24 mouse cellular contexts compared by ENCODE assay signal in the genomic region with DNA sequence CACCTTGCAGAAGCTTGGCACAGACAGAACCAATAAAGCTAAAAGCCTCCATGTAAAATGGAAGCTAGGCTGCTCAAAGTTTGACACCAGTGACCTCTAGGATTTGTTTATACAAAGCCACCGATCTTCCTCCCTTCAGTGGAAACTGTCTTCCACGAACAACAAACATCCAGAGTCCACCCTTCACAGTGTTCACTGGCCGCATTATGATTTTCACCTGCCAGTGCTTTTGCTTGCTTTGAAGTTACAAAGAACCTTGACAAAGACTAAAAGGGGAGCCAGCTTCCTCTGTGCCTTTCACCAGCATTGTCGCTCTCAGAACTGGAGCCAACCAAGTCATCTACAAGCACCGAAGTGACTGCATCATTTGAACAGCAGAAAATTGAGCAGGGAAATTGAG.
"Had no signal": no experiment of that assay in that cellular context is flagged by ENCODE, and none has a peak within 500 bp of the region (broad histone marks: within the 10 kb centered on the region; RNA-seq: fewer than 3 reads in every experiment).

No protein-coding gene starts in this region.

- DNase-seq: gastrocnemius, adult 2 months; gastrocnemius, postnatal 10 days; gastrocnemius, postnatal 25 days; heart, postnatal 4 days; kidney, adult 18-20 months; kidney, adult 8-10 months; kidney, postnatal 10 days; kidney, postnatal 25 days; kidney, postnatal 4 days; liver; liver, embryonic 13.5 days had no signal

- H3K9ac ChIP-seq: heart, embryonic 12.5 days; hindbrain, embryonic 12.5 days; hindbrain, embryonic 14.5 days; intestine, embryonic 15.5 days; limb, embryonic 12.5 days; liver, embryonic 13.5 days had no signal

- ATAC-seq: hindbrain, embryonic 16.5 days; inflammation-experienced regulatory T-cells, adult 6 months; intestine, embryonic 15.5 days; intestine, postnatal 0 days had no signal

- H3K4me1 ChIP-seq: heart, embryonic 10.5 days; heart, embryonic 12.5 days; hindbrain, embryonic 10.5 days; hindbrain, embryonic 12.5 days; intestine, embryonic 15.5 days; limb, embryonic 10.5 days; limb, embryonic 12.5 days; liver, embryonic 13.5 days had no signal

- H3K27me3 ChIP-seq: heart, embryonic 12.5 days; hindbrain, embryonic 12.5 days; intestine, embryonic 15.5 days; limb, embryonic 12.5 days; liver, embryonic 13.5 days had no signal

- H3K36me3 ChIP-seq: heart, embryonic 10.5 days; heart, embryonic 12.5 days; hindbrain, embryonic 10.5 days; hindbrain, embryonic 12.5 days; intestine, embryonic 15.5 days; limb, embryonic 10.5 days; limb, embryonic 12.5 days; liver, embryonic 13.5 days had no signal

- H3K27ac ChIP-seq: gastrocnemius, adult 2 months; heart, embryonic 10.5 days; hindbrain, embryonic 10.5 days; hindbrain, embryonic 12.5 days; hindbrain, embryonic 14.5 days; intestine, embryonic 15.5 days; layer of hippocampus, adult 2 months; left cerebral cortex, adult 2 months; limb, embryonic 10.5 days; limb, embryonic 12.5 days; liver, embryonic 13.5 days had no signal

- H3K4me3 ChIP-seq: gastrocnemius, adult 2 months; heart, embryonic 10.5 days; heart, embryonic 12.5 days; hindbrain, embryonic 10.5 days; hindbrain, embryonic 12.5 days; intestine, embryonic 15.5 days; layer of hippocampus, adult 2 months; left cerebral cortex, adult 2 months; limb, embryonic 10.5 days; limb, embryonic 12.5 days; liver, embryonic 13.5 days had no signal
